In genomic region chr12:108003928-108004327, GRCm38 (mm10) we compare ENCODE assay signal across 9 mouse cellular contexts. TPM values are rescaled to one million over a fixed set of nuclear protein-coding genes. Genes with fewer than 3 reads are reported as not detected.
DNase-seq lines count a peak whose midpoint lies in the region; ATAC-seq and TF ChIP-seq lines count a peak whose summit lies in the region.
"Had no signal": no experiment of that assay in that cellular context is flagged by ENCODE, and none has a peak within 500 bp of the region (broad histone marks: within the 10 kb centered on the region; RNA-seq: fewer than 3 reads in every experiment).

No protein-coding gene starts in this region.

- H3K27me3 ChIP-seq in heart, embryonic 14.5 days (ENCODE audit: control insufficient read depth, insufficient read depth, low read length), result peaks cover 53% of the 10 kb centered on the region
- peaks cover 83% of the 10 kb centered on the region for H3K27me3 ChIP-seq in liver, embryonic 11.5 days (replicated peaks; ENCODE audit: control insufficient read depth, insufficient read depth, low read length)
- no peaks in the 10 kb centered on the region for H3K27me3 ChIP-seq in thymus, adult 2 months (ENCODE audit: control insufficient read depth, insufficient read depth, low read length)

- H3K4me2 ChIP-seq in heart, embryonic 14.5 days (ENCODE audit: low read length), result peak overlapping the region; percentile 99
- peak overlapping the region; percentile 77 for H3K4me2 ChIP-seq in liver, embryonic 11.5 days

- H3K4me1 ChIP-seq in heart, embryonic 14.5 days (ENCODE audit: control insufficient read depth in 2 of 2, insufficient read depth in 2 of 2, low read length in 2 of 2), result peaks cover 6 to 22% of the 10 kb centered on the region in 2 experiments; a peak in 3 of 4 replicates
- peaks cover 2% of the 10 kb centered on the region; the same call in 1 of the 2 replicates for H3K4me1 ChIP-seq in liver, embryonic 11.5 days (replicated peaks; ENCODE audit: control insufficient read depth, insufficient read depth, low read length)
- peaks cover 23% of the 10 kb centered on the region for H3K4me1 ChIP-seq in thymus, adult 2 months (replicated peaks; ENCODE audit: control insufficient read depth, insufficient read depth, low read length)

- intact Hi-C loops in gastrocnemius, adult 2 months (cut with DNase I), result no loop called here

- H3K9ac ChIP-seq in heart, embryonic 14.5 days (ENCODE audit: low read length), result peak overlapping the region; percentile 84
- peak overlapping the region; percentile 44; the same call in 1 of the 2 replicates for H3K9ac ChIP-seq in liver, embryonic 11.5 days (ENCODE audit: low read depth, low read length)

- H3K4me3 ChIP-seq in gastrocnemius, adult 2 months, result peak overlapping the region; percentile 61
- H3K4me3 ChIP-seq in heart, embryonic 14.5 days (ENCODE audit: control insufficient read depth in 1 of 2, insufficient read depth in 1 of 2, low read depth in 1 of 2, low read length in 2 of 2), result peak overlapping the region; percentile 83 to 85
- H3K4me3 ChIP-seq in liver, embryonic 11.5 days (ENCODE audit: low read depth, low read length), result peak overlapping the region; percentile 56
- peak overlapping the region; percentile 95 for H3K4me3 ChIP-seq in thymus, adult 2 months (ENCODE audit: control insufficient read depth, insufficient read depth, low read length)

- TF ChIP-seq CTCF in gastrocnemius, adult 2 months (IDR thresholded peaks at IDR 0.05), result peak; percentile 25; the same call in 1 of the 2 replicates
- peak; percentile 50; the same call in 1 of the 2 replicates for TF ChIP-seq CTCF in thymus, adult 2 months (IDR thresholded peaks at IDR 0.05; ENCODE audit: borderline replicate concordance, control insufficient read depth, extremely low read depth, insufficient read depth, low read length, poor library complexity)

- no peaks in the 10 kb centered on the region for H3K36me3 ChIP-seq in heart, embryonic 14.5 days (ENCODE audit: control insufficient read depth, insufficient read depth, low read length)
- H3K36me3 ChIP-seq in liver, embryonic 11.5 days (ENCODE audit: control insufficient read depth, insufficient read depth, low read length), result no peaks in the 10 kb centered on the region
- H3K36me3 ChIP-seq in thymus, adult 2 months (ENCODE audit: control insufficient read depth, insufficient read depth, low read length), result peaks cover 8% of the 10 kb centered on the region
- H3K36me3 ChIP-seq: G1E had no signal

- no peak overlapping the region for H3K27ac ChIP-seq in gastrocnemius, adult 2 months
- H3K27ac ChIP-seq in heart, embryonic 14.5 days (replicated peaks in 1 of 2; ENCODE audit: control insufficient read depth in 1 of 2, insufficient read depth in 1 of 2, low read depth in 2 of 2, low read length in 2 of 2), result peak overlapping the region in 1 of 2 experiments; percentile 61; a peak in 1 of 4 replicates
- no peak overlapping the region; the same call in 1 of the 2 replicates for H3K27ac ChIP-seq in liver, embryonic 11.5 days (ENCODE audit: low read depth, low read length)
- H3K27ac ChIP-seq in thymus, adult 2 months (ENCODE audit: control insufficient read depth, insufficient read depth, low read length), result peak overlapping the region; percentile 95

- TF ChIP-seq POLR2A in thymus, adult 2 months (IDR thresholded peaks at IDR 0.05; ENCODE audit: control insufficient read depth, extremely low read depth, insufficient read depth, low read length, poor library complexity), result peak; percentile 96

- DNase-seq in gastrocnemius, adult 2 months, result no peak
- no peak for DNase-seq in gastrocnemius, adult 18-20 months (ENCODE audit: low spot score)
- peak; percentile 89 for DNase-seq in embryo, embryonic 11.5 days (ENCODE audit: low read depth, low spot score)
- peak; percentile 79 for DNase-seq in kidney, postnatal 14 days
- peak; percentile 73 for DNase-seq in liver, embryonic 11.5 days (ENCODE audit: low spot score)
- peak; percentile 87 for DNase-seq in neural tube, embryonic 10.5 days (ENCODE audit: extremely low spot score, low spot score)
- peak; percentile 91 for DNase-seq in thymus, adult 2 months

- no peaks in the 10 kb centered on the region for H3K9me3 ChIP-seq in heart, embryonic 14.5 days (ENCODE audit: control insufficient read depth, low read length)
- no peaks in the 10 kb centered on the region for H3K9me3 ChIP-seq in liver, embryonic 11.5 days (ENCODE audit: control insufficient read depth, low read length)

- WGBS in heart, embryonic 14.5 days, result under 1% methylated on average over 35 of the region's 35 CpGs
- under 1% methylated on average over 35 of the region's 35 CpGs for whole genome bisulfite sequencing in liver, embryonic 11.5 days
- WGBS in thymus, adult 2 months, result under 1% methylated on average over 35 of the region's 35 CpGs

- peak; percentile 32; the same call in 1 of the 2 replicates for ATAC-seq in heart, embryonic 14.5 days (ENCODE audit: insufficient number of reproducible peaks, insufficient read depth, low FRiP score, low read depth)
- ATAC-seq in liver, embryonic 11.5 days (replicated peaks; ENCODE audit: low FRiP score), result 0 out of 2 replicates have a peak, but pooled peaks have one; percentile 11

RNA-seq across cellular contexts. Expression of gene Bcl11b, which starts 0.5 kb away (rescaled TPM):
- total RNA-seq in gastrocnemius, adult 2 months (2021), result under 1 TPM in 1 of 2 experiments, not detected in 1; 0.11 TPM
- not detected for total RNA-seq in gastrocnemius, adult 18-20 months (2021)
- 4.4 TPM in 2 replicates for polyA plus RNA-seq in heart, embryonic 14.5 days (2014; fragmentation: Nextera tagmentation; extraction: Ambion mirVana)
- 0.53 and 0.90 TPM in 2 replicates for polyA plus RNA-seq in liver, embryonic 11.5 days (2014; fragmentation: Nextera tagmentation; extraction: Ambion mirVana)
- polyA plus RNA-seq in thymus, adult 2 months (2012; rRNA removed), result 346 and 564 TPM in 2 replicates
- polyA plus RNA-seq: G1E had no signal

Comparison
In these comparisons a context has a peak if more than half of its experiments do, and no peak if none do; other contexts are left out.
1. DNase-seq: peak in embryo, embryonic 11.5 days (single experiment), kidney, postnatal 14 days (single experiment), liver, embryonic 11.5 days (single experiment), neural tube, embryonic 10.5 days (single experiment) and thymus, adult 2 months (single experiment); none in gastrocnemius, adult 2 months (single experiment) and gastrocnemius, adult 18-20 months (single experiment).
2. RNA of gene Bcl11b, which starts 0.5 kb away (polyA plus RNA-seq): 346 to 564 TPM in thymus, adult 2 months; 4.4 TPM in heart, embryonic 14.5 days and 0.53 to 0.90 TPM in liver, embryonic 11.5 days; every median in the first group is over 10 times any median in the second.
3. Peak in every context shown above with its lines, with median percentiles within 50 percentile points of each other: H3K4me3 ChIP-seq.